Mouse (Mus musculus) cerebellum, postnatal 10 days (tissue): ENCODE measurements around the gene Sp1.

ENCODE experiments used
- DNase-seq, 2 experiments: peaks; one replicate each; pipeline ENCODE4 v3.0.0; 2021; ENCODE audit warnings: mixed read lengths in 2 of 2

The Sp1 gene

DNA sequence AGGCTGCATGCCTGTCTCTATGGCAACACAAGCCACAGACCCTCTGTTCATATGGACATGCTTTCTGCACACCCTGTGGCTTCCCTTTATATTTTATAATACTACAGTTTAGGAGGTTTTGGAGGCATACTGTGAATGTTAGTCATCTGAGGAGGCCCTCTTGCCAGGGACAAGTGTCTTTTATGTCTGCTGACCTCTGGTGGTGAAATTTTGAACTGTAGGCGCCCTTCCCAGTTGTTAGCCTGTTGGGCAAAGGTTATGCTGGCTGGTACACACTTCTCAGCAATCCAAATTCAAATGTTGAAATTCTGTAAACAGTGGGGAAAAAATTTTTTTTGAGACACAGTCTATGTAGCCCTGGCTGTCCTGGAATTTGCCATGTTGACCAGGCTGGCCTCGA, 36.5 kb downstream of the Sp1 start:
- peak; percentile 89 to 92 for DNase-seq

DNA sequence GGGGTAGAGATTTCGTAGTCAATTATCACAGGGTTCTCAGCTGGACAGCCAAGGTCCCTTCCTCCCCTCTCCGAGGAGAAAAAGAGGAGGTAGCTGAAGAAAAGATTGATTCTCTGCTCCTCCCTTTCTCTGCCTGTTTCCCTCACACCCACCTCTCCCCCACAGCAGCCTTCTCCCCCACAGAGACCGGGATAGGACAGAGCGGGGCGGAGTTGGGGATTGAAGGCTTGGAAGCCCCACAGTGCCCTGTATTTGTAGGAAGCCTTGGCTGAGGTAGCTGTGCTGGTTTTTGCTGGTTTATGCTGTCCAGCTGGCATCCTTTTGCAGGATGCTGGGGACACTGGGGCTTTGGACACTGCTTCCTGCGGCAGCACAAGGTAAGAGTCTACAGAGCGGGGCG, 39.2 kb downstream of the Sp1 start, which contains the start of gene Amhr2:
Amhr2 (plus strand) TSS at position 222 of the 400 bp plus-strand sequence.
- no peak for DNase-seq

DNA sequence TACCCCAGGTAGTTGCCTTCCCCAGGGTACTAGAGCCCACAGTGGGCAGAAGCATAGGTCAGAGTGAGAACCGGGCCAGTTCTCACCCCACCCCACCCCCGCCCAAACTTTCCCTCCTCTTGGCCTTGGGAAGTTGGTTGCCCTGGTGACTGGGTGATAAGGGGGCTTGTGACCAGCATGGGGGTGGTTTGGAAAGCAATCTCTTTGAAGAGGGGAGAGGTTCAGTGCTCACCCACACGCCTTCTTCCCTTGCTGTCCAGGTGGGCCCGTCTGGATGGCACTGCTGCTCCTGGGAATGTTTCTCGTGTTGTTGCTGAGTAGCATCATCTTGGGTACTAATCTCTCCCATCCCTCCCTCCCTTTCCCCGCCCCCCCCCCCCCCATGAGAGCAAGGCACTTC, 40.5 kb downstream of the Sp1 start:
- DNase-seq: no peak

DNA sequence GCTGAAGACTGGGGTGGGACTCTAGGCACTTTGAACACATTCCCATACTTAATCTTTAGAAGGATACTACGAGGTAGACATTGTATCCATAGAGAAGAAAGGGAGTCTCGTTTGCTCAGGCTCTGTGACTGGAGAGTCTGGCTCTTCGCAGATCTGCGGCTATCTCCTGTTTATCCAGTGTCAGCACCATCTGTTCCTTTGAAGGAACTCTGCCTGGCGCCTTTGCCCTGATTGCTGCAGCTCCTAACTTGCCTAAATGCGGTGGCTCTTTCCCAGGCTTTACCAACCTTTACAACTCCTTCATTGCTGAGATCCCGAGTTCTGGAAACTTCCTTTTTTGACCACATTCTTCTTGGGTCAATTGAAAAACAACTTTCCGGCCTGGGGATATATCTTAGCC, 43.4 kb downstream of the Sp1 start:
- DNase-seq: no peak

DNA sequence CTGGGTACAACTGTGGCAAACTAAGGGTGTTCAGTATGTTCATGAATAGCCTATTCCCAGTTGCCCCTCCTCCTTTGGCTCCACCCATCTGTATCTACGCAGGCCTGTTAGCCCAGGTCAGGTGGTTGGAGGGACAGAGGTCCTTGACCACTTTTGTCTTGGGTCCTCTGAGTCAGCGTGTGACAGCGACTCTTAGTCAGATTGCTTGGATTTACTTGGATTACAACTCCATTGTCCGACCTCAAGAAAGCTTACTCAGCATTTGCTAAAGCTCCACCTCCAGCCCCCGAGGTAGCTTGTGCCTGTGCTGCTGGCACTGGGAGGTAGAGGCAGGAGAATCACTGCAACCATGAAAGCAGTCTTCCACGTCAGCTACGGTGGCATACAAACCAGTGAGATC, 45.0 kb downstream of the Sp1 start:
- DNase-seq: no peak

DNA sequence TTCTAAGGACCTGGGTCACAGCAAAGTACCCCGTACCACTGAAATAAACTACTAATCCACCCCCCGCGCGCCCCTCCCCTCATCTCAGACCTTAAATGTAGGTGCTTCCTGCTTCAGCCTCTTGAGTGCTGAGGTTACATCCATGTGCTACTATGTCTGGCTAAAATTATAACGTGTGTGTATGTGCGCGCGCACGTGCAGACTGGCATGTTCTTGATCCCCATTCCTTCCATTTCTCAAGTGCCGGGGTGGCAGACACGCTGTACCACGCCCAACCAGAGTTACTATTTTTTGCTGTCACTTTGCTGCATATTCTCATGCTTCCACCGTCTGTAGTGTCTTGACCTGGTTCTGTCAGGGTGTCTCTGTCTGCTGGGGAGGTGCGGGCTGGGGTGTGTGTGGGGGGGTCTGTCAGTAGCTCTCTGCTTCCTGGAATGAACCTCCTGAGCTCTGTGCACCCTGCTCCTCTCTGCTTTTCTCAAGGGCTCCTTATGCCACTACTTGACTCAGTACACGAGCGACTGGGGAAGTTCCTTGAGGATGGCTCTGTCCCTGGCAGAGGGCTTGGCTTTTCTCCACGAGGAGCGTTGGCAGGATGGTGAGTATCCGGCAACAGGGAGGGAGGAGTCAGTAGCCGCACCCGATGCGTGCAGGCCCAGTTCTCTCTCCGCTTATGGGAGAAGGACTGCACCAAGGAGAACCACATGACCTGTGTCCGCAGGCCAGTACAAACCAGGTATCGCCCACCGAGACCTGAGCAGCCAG, 45.9 kb downstream of the Sp1 start:
- peak; percentile 51 to 52 for DNase-seq

DNA sequence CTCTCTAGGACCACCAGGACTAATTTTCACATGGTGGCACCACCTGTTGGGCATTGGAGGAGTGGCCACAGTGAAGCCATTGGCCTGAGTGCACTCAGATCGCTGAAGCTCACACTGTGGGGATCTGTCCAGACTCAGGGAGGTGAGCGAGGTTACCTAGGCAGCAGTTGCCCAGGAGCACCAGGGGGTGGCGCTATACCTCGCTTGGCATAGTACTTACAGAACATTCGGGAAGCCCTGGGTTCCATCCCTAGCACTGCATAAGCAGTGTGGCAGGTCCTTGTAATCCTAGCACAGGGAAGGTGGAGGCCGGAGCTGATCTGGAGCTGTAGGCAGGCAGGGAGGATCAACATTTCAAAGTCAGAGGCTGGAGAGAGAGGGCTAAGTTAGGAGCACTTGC, 50.0 kb downstream of the Sp1 start:
- DNase-seq: peak in 1 of 2 experiments; percentile 45

DNA sequence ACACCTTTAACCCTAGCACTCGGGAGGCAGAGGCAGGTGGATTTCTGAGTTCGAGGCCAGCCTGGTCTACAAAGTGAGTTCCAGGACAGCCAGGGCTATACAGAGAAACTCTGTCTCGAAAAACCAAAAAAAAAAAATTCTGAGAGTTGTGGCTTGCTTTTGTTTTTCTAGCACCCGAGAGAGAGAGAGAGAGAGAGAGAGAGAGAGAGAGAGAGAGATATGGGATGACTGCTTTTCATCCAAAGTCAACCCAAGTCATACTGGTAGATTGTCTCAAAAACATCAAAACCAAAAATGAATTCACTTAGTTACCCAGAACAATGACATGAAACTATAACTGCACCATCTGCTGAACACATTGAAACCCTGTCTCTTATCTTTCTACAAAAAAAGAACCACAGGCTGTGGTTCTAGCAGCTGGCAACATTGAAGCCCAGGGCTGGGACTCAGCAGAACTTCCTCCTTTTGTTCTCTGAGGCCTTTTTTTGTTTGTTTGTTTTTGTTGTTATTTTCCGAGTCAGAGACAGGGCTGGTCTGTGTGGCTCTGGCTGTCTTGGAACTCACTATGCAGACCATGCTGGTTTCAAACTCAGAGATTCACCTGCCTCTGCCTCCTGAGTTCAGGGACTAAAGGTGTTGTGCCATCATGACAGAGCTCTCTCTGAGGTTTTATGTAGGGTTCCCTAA, 52.2 kb downstream of the Sp1 start:
- no peak for DNase-seq

DNA sequence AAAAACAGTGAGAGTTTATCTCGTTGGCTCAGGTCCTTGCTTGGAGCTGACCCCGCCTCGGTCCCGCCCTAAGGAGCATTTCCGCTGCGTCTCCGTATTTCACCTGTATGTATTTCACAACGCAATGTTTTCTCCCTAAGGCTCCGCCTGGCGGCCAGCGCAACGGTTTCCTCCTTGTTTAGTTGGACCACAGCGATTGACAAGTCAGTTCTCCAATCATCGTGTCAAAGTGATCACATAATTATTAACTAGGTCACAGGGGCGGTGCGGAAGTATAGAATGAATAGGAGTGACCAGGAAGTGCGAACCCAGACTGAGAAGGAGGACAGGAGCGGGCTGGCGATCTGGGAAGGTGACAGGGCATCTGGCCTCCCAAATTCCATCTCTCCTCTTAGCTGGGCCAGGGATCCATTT, 53.0 kb downstream of the Sp1 start, which contains the start of gene Prr13:
Prr13 (plus strand) TSS at position 125 of the 414 bp plus-strand sequence.
- peak; percentile 96 to 97 for DNase-seq

DNA sequence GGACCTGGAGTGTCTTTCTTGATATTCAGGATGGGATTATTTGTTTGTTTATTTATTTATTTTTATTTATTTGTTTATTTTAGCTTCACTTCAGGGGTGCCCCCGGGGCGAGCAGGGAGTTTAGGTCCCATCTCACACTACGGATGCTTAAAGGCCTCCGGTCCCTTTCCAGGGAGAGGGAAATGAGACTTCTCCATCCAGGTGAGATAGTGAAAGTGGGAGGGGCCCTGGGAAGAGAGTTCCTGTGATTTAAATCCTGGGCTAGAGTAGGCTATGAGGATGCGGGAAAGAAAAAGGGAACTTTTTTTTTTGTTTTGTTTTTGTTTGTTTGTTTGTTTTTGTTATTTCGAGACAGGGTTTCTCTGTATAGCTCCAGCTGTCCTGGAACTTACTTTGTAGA, 53.4 kb downstream of the Sp1 start:
- peak in 1 of 2 experiments; percentile 30 for DNase-seq

DNA sequence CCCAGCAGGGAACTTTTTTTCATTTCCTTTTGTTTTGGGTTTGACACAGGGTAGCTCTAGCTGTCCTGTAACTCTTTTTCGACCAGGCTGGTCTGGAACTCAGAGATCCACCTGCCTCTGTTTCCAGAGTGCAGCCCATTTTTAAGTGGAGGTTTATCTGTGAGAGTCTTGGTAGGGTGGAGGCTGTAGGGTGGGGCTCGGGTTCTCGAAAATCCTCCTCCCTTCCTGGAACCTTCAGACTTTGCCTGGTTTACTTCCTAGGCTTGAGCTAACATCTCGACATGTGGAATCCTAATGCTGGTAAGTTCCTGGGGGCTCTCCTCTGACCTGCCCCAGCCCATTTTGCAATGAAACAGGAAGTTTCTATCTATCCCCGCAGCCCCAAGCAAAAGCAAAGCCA, 53.9 kb downstream of the Sp1 start:
- no peak for DNase-seq

DNA sequence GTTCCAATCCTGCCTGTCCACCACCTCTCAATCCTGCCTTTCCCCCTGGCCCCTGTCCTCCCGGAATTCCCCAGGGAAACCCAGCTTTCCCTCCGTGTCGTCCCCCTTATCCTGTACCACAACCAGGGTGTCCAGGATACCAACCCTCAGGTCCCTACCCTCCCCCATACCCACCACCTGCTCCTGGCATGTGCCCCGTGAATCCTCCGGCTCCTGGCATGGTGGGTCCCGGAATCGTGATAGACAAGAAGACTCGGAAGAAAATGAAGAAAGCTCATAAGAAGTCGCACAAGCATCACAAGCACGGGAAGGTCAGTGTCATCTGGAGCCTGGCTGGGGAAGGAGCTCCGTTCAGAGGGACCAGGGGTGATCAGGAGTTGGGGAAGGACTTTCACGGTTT, 54.5 kb downstream of the Sp1 start:
- peak in 1 of 2 experiments; percentile 31 for DNase-seq

DNA sequence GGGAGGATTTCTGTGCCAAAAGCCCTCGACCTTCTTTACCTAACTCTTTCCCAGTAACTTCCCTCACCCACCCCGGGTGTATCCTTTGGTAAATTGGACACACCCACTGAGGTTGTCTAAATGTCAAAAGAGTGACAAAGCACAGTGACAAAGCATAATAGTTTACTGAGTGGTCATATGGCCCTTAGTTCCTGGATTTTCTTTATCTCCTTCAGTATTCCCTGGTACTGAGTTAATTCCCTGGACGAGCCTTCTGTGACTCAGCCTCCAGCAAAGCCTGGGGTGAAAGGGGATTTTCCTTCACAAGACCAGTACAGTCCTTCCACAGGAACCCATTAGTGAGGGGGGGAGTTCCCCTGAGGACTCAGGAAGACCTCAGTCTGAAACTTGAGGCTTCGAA, 55.0 kb downstream of the Sp1 start:
- no peak for DNase-seq

DNA sequence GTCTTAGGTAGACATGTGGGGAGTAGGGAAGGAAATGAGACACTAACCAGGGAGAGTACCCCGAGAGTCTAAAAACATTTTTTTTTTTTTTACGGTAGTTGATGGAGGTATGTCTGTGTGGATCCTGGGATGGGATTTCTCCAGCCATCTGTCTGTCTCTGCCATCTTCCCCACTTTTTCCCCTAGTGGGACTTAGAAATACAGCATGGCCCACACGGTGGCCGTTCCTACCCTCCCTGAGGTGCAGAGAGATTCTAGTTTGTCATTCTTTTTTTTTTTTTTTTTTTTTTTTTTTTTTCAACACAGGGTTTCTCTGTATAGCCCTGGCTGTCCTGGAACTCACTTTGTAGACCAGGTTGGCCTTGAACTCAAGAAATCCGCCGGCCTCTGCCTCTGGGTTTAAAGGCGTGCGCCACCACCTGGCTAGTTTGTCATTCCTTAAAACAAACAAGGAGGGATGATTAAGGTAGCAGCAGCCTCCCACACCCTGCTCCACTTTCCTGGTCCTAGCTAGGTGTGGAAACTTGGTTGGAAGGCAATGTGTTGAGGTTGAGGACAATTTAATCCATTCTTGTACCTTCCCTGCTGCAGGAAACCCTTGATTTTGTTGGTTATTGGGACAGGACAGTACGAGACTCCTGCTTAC, 55.6 kb downstream of the Sp1 start:
- no peak for DNase-seq

DNA sequence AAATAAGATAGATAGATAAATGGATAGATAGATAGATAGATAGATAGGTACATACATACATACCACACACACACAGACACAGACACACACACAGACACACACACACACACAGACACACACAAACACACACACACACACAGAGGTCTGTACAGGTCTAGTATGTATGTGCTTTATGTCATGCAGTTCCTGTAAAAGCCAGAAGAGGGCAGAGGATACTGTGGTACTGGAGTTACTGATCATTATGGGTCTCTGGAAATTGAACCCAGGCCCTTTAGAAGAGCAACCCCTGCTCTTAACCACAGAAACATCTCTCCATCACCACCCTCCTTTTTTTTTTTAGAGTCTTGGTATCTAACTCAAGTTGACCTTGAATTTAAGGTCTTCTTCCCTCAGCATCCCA, 57.7 kb downstream of the Sp1 start:
- peak; percentile 39 to 47 for DNase-seq

DNA sequence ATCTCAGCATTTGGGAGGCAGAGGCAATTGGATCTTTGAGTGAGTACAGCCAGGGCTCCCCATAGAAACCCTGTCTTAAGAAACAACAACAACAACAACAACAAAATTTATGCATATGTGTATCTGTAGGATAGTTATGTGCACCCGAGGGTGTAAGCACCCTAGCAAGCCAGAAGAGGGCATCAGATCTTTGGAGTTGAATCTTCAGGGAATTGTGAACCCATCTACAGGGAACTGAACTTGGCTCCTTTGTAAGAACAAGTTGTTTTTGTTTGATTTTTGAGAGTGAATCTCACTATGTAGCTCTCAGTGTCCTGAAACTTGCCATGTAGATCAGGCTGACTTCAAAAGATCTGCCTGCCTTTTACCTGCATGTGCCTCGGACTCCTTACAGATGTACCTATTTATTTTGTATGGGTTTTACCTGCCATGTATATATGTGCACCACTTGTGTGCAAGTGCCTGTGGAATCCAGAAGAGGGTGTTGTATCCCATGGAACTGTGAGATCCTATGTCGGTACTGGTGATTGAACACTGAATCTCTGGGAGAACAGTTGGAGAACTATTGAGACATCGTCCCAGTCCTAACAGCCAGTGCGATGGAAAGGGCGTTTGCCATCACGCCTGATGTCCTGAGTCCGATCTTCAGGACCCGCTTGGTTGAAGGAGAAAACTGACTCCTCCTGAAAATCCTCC, 62.9 kb downstream of the Sp1 start:
- DNase-seq: no peak

DNA sequence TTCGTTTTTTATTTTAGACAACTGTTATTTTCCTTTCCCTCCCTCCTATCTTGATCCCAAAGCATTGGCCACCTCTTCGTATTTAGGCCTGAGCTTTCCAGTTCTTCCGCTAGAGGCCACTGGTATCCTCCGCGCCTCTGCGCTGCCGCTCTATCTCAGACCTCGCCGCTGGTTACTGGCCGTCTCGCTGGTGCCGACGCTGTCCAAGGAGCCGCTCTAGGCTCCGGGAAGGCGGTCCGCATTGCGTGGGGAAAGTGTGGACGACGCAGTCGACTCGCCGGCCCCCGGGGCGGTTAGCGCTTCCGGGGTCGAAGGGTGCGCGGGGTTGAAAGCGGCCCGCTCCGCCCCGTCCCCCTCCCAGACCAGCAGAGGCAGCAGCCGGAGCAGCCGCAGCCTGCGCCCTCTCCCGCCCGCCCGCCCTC, 64.3 kb downstream of the Sp1 start, which contains the start of gene Pcbp2:
Pcbp2 (plus strand) TSS at position 357 of the 422 bp plus-strand sequence.
- peak; percentile 97 to 99 for DNase-seq

DNA sequence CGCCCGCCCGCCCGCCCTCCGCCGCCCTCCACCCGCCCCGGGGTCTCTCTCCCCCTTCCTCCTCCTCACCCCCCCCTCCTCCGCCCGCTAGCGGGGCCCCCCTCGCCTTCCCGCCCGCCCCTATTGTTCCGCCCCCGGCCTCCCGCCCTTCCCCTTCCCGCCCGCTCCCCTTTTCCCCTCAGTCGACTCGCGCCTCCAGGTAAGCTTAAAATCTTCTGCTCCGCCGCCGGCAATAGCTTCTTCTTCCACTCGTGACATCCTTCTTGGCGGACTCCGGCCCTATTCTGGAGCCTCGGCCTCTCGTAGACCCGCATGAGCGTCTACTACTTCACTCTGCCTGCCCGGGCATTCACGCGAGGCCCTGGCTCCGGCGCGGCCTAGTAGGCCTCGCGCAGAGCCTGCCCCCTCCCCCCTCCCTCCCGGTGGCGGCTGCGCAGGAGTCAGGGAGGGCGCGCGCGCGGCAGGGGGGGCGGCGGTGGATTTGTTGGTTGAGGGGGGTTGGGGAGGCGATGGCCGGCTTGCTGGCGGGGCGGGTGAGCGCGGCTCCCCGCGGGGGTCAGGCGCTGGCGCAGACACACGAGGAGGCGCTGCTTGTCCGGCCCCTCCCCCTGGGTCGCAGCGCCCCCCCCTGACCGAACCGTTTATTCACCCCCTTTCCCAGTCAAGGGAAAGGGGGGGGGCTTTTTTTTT, 64.8 kb downstream of the Sp1 start:
- DNase-seq: peak; percentile 97

DNA sequence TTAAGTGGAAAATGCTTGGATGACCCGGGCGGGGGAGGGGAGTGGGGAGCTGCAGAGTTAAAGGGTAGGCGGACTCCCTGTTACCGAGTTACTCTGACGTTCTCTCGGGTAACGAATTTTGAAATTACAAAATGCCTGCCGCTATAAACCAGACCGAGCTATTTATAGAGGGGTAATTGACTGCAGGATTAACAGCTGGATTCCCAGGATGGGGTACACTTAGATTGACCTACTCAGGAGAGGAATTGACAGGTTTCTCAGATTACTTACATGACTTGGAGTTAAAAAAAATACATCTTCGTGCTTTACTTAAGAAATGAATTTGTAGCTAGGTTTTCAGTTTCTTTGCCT, 65.3 kb downstream of the Sp1 start:
- no peak for DNase-seq

DNA sequence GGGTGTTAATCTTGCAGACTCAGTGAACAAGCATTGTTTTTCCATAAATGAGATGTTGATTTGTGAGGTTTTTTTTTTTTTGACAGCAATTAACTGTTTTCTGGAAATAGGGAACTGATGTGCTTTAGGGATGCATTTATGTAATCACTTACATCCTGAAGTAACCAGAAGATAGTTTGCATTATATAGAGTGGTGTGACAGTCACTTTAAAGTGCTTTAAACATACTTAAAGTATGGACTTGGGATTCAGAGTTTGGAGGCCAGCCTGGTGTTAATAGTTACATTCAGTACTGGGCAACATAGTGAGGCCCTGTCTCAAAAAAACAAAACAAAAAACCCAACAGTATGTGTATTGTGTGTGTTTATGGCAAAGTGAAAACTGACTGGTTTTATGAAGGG, 65.8 kb downstream of the Sp1 start:
- no peak for DNase-seq

DNA sequence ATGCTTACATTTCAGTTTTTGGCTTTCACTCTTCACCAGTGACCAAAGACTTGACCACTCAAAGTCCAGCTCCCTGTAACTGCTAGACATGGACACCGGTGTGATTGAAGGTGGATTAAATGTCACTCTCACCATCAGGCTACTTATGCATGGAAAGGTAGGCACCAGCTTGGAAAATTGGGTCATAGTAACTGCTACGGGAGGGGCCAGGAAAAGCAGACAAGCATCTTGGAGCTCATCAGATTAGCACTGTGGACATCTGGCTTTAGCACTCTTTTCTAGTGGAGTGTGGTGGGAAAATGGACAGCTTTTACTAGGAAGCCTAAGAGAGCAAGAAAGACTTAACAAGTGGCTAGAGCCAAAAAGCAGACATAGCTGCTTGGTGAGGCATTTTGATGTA, 67.3 kb downstream of the Sp1 start:
- no peak for DNase-seq

DNA sequence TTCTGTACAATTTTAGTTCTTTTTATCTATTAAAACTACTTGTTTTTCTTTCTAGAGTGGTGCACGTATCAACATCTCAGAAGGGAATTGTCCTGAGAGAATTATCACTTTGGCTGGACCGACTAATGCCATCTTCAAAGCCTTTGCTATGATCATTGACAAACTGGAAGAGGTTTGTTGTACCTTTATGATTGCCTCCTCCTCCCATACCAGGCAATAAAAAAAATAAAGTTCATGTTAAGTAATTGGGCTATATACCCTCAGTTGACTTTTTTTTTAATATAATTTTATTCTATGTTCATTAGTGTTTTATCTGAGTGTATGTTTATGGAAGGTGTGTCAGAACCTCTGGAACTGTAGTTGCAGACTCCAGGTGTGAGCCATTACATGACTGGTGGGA, 68.6 kb downstream of the Sp1 start:
- DNase-seq: no peak

DNA sequence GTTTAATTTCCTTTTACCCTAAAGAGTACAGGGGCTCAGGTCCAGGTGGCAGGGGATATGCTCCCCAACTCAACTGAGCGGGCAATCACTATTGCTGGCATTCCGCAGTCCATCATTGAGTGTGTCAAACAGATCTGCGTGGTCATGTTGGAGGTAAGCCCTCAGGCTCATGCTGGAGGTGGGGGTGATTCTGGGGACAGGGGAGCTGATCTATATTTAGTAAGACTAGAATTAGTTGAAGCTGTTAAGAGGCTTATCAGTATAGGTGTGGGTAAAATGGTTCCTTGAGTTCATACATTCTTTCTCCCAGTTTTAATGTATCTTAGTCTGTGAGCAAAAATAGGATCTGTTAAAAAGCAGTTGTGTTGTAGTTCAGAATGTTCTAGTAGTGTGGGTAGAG, 77.2 kb downstream of the Sp1 start:
- DNase-seq: no peak
